Mouse (Mus musculus): Measurements from ENCODE around the gene Phactr1. TPM values are rescaled to one million over a fixed set of nuclear protein-coding genes. Genes with fewer than 3 reads are reported as not detected.

The Phactr1 gene
- polyA plus RNA-seq, 1 experiment from 2014 or later = 8.1 TPM

DNA sequence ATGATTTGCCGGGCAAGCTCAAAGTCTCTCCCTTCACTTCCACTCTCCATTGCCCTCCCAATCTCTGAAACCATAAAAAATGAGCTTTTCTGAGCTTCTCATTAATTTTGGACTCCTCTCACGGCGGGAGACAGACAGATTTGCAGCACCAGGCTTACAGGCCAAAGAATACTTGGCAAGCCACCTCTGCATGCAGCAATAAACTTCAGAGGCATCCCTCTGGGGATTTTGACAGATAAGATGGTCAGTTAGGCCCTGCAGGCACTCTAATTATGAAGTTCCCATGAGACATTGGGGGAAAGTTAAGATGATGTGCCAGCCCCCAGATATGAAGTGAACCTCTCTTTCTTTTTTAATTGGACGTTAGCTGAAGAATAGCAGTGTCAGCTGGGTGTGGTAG lies 300.2 kb downstream of the Phactr1 start:
- H3K9ac ChIP-seq (ENCODE audit: low read length) = no peak overlapping the region
- H3K36me3 ChIP-seq (ENCODE audit: control insufficient read depth, insufficient read depth, low read length) = no peaks in the 10 kb centered on the region
- no peaks in the 10 kb centered on the region for H3K4me1 ChIP-seq (ENCODE audit: control insufficient read depth, insufficient read depth, low read length)
- H3K27me3 ChIP-seq (ENCODE audit: control insufficient read depth, insufficient read depth, low read length) = no peaks in the 10 kb centered on the region
- no peak for ATAC-seq (ENCODE audit: insufficient read depth, low FRiP score)
- no peak overlapping the region for H3K4me2 ChIP-seq (ENCODE audit: low read depth, low read length)
- no peak overlapping the region for H3K4me3 ChIP-seq (replicated peaks; ENCODE audit: low read length)
- 68% methylated on average over 4 of the region's 4 CpGs for WGBS
- H3K27ac ChIP-seq (ENCODE audit: low read length) = no peak overlapping the region
- no peaks in the 10 kb centered on the region for H3K9me3 ChIP-seq (replicated peaks; ENCODE audit: control insufficient read depth, low read length)

DNA sequence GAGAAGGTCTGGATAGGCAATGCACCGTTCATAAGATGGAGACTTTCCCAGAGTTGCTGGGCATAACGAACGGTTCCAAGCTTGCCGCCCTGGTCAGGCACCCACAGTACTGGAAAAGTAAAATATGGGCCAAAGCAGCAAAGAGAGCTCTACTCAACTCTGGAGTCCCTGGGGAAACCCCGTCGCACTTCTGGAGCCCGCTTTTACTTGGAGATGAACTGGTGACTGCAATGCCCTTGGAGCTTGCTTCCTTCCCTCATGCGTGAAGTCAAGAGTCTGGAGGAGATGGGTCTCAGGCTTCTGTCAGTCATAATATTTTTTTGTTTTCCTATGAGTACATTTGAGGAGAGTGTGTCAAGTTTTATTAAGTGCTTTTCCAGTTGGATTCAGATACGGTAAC lies 302.2 kb downstream of the Phactr1 start:
- no peaks in the 10 kb centered on the region for H3K27me3 ChIP-seq (ENCODE audit: control insufficient read depth, insufficient read depth, low read length)
- H3K9ac ChIP-seq (ENCODE audit: low read length) = no peak overlapping the region
- 86% methylated on average over 9 of the region's 9 CpGs for WGBS
- H3K9me3 ChIP-seq (replicated peaks; ENCODE audit: control insufficient read depth, low read length) = no peaks in the 10 kb centered on the region
- no peak overlapping the region for H3K27ac ChIP-seq (ENCODE audit: low read length)
- H3K4me1 ChIP-seq (ENCODE audit: control insufficient read depth, insufficient read depth, low read length) = no peaks in the 10 kb centered on the region
- no peak for ATAC-seq (ENCODE audit: insufficient read depth, low FRiP score)
- H3K36me3 ChIP-seq (ENCODE audit: control insufficient read depth, insufficient read depth, low read length) = no peaks in the 10 kb centered on the region
- H3K4me3 ChIP-seq (replicated peaks; ENCODE audit: low read length) = no peak overlapping the region
- H3K4me2 ChIP-seq (ENCODE audit: low read depth, low read length) = no peak overlapping the region

DNA sequence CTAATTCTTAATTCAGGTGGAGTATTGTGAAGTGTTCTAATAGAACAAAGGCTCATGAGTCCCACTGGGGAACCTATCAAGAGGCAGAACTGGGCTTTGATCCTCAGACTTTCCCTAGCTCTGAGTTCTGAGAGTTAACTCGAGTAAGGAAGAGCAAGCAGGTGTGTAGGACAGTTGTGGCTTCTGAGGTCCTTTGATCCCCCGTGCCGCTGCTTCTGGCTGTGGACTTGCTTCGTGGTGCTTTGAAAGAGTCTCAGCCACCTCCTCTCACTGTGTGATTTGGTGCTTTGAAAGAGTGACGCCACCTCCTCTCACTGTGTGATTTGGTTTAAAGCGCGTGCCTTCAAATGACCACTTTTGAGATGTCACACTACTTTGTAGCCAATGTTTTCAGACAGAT lies 305.4 kb downstream of the Phactr1 start:
- no peak for ATAC-seq (ENCODE audit: insufficient read depth, low FRiP score)

DNA sequence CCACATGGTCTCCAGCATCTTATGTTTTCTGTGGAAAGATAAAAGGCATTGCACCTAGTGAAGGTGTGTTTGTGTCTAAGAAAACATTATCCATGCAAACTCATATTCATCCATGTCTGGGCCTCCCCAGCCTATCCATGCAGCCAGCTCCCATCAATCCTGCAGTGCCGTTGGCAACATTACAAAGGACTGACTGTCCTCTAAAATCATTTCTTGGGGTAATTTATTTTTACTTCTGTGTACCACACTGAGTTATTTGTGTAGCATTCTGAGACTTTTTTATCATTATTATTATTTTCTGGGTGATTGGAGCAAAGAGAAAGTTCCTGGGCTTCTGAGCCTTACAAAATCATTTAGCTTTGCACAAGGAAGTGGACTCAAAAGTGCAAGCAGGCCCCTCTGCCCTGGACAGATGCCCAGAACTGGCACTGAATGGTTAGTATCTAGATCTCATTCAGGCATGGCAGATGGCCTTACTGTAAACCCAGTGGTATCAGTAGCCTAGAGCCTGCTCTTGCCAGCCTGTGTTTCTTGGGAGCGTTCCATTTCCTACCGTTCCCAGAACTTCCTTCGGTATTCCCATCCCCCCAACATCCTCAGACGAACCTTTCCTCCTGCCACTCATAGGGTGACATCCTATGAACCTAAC lies 307.6 kb downstream of the Phactr1 start:
- ATAC-seq (ENCODE audit: insufficient read depth, low FRiP score) = no peak
- Histone ChIP-seq H3K9me3 (replicated peaks; ENCODE audit: control insufficient read depth, low read length) (no peaks in the 10 kb centered on the region), H3K9ac (ENCODE audit: low read length) (no peak overlapping the region), H3K4me1 (ENCODE audit: control insufficient read depth, insufficient read depth, low read length) (no peaks in the 10 kb centered on the region), H3K4me2 (ENCODE audit: low read depth, low read length) (no peak overlapping the region), H3K4me3 (replicated peaks; ENCODE audit: low read length) (no peak overlapping the region), H3K36me3 (ENCODE audit: control insufficient read depth, insufficient read depth, low read length) (no peaks in the 10 kb centered on the region), H3K27ac (ENCODE audit: low read length) (no peak overlapping the region), H3K27me3 (ENCODE audit: control insufficient read depth, insufficient read depth, low read length) (no peaks in the 10 kb centered on the region)
- WGBS = 65% methylated on average over 5 of the region's 5 CpGs

More for the DNA sequence above, 305.4 kb downstream of the Phactr1 start:
- H3K27me3 ChIP-seq (ENCODE audit: control insufficient read depth, insufficient read depth, low read length) = no peaks in the 10 kb centered on the region
- WGBS = 78% methylated on average over 7 of the region's 7 CpGs
- H3K27ac ChIP-seq (ENCODE audit: low read length) = no peak overlapping the region
- no peak overlapping the region for H3K9ac ChIP-seq (ENCODE audit: low read length)
- H3K4me3 ChIP-seq (replicated peaks; ENCODE audit: low read length) = no peak overlapping the region
- no peaks in the 10 kb centered on the region for H3K9me3 ChIP-seq (replicated peaks; ENCODE audit: control insufficient read depth, low read length)
- no peaks in the 10 kb centered on the region for H3K36me3 ChIP-seq (ENCODE audit: control insufficient read depth, insufficient read depth, low read length)
- H3K4me2 ChIP-seq (ENCODE audit: low read depth, low read length) = no peak overlapping the region
- no peaks in the 10 kb centered on the region for H3K4me1 ChIP-seq (ENCODE audit: control insufficient read depth, insufficient read depth, low read length)

DNA sequence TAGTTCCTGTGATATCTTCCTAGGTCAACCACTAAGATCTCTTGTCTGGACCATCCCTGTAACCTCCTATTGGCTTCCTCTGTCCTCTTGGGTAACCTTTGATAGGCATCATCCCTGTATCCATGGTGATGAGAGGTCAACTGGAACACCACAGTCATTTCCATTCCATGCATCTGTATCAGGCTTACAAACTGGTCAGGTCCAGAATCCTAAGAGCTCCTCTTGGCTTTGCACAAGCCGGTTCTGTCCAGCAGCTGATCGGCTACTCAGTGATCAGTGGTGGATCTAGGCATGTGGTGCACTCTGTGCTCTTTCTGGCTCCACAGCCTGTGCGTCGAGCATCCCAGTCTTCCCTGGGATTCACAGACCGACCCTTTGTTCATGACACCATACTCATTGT lies 309.1 kb downstream of the Phactr1 start:
- Histone ChIP-seq H3K27me3 (ENCODE audit: control insufficient read depth, insufficient read depth, low read length) (no peaks in the 10 kb centered on the region), H3K4me2 (ENCODE audit: low read depth, low read length) (no peak overlapping the region), H3K9ac (ENCODE audit: low read length) (no peak overlapping the region), H3K4me3 (replicated peaks; ENCODE audit: low read length) (no peak overlapping the region), H3K36me3 (ENCODE audit: control insufficient read depth, insufficient read depth, low read length) (no peaks in the 10 kb centered on the region), H3K4me1 (ENCODE audit: control insufficient read depth, insufficient read depth, low read length) (no peaks in the 10 kb centered on the region), H3K9me3 (replicated peaks; ENCODE audit: control insufficient read depth, low read length) (no peaks in the 10 kb centered on the region), H3K27ac (ENCODE audit: low read length) (no peak overlapping the region)
- no peak for ATAC-seq (ENCODE audit: insufficient read depth, low FRiP score)
- 91% methylated on average over 5 of the region's 5 CpGs for WGBS

DNA sequence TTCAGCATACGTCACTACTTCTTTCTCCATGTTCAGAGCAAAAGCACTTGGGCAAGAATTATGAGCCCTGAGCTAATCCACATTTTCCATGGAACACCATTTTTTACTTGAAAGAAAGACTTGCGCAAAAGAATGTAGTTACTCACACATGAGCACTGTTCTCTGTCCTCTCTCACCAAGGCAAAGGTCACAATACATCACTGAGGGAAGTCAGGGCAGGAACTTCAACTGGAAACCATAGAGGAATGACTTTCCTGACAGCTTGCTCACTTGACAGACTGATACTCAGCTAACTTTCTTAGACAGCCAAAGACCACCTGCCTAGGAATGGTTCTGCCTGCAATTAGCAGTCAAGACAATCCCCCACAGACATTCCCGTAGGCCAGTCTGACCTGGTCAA lies 309.6 kb downstream of the Phactr1 start:
- Histone ChIP-seq H3K4me2 (ENCODE audit: low read depth, low read length) (no peak overlapping the region), H3K27ac (ENCODE audit: low read length) (no peak overlapping the region), H3K9me3 (replicated peaks; ENCODE audit: control insufficient read depth, low read length) (no peaks in the 10 kb centered on the region), H3K9ac (ENCODE audit: low read length) (no peak overlapping the region), H3K27me3 (ENCODE audit: control insufficient read depth, insufficient read depth, low read length) (no peaks in the 10 kb centered on the region), H3K36me3 (ENCODE audit: control insufficient read depth, insufficient read depth, low read length) (no peaks in the 10 kb centered on the region), H3K4me1 (ENCODE audit: control insufficient read depth, insufficient read depth, low read length) (no peaks in the 10 kb centered on the region), H3K4me3 (replicated peaks; ENCODE audit: low read length) (no peak overlapping the region)
- 79% methylated on average over 3 of the region's 3 CpGs for WGBS
- ATAC-seq (ENCODE audit: insufficient read depth, low FRiP score) = no peak

DNA sequence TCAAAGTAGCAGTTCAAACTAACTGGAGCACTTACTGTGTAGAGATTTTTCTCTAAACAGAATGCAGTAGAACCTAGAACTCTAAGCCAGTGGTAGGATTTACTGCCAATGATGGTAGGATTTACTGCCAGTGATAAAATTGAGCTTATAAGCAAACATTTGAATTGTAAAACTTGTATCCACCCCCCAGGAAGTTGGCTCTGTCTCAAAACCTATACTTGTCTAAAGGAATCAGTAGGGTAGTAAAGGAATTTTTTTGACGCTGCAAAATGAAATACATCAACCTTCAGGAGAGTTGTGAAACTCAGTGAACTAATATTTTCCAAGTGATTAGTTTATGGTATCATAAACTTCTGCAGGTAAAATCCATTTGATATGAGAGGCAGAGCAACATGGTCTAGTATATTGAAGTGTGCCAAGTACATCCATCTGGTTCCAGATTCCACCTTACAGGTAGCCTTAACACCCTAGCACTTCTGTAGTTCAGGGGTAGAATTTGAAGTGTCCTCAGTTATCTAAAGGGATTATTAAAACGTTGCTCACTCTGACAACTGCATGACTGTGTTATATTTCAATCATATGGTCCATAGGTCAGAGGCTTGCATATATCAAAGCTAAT lies 310.2 kb downstream of the Phactr1 start:
- Histone ChIP-seq H3K36me3 (ENCODE audit: control insufficient read depth, insufficient read depth, low read length) (no peaks in the 10 kb centered on the region), H3K4me2 (ENCODE audit: low read depth, low read length) (no peak overlapping the region), H3K4me3 (replicated peaks; ENCODE audit: low read length) (no peak overlapping the region), H3K9ac (ENCODE audit: low read length) (no peak overlapping the region), H3K4me1 (ENCODE audit: control insufficient read depth, insufficient read depth, low read length) (no peaks in the 10 kb centered on the region), H3K27me3 (ENCODE audit: control insufficient read depth, insufficient read depth, low read length) (no peaks in the 10 kb centered on the region), H3K27ac (ENCODE audit: low read length) (no peak overlapping the region), H3K9me3 (replicated peaks; ENCODE audit: control insufficient read depth, low read length) (no peaks in the 10 kb centered on the region)
- 71% methylated on average over 2 of the region's 2 CpGs for WGBS
- ATAC-seq (ENCODE audit: insufficient read depth, low FRiP score) = no peak

DNA sequence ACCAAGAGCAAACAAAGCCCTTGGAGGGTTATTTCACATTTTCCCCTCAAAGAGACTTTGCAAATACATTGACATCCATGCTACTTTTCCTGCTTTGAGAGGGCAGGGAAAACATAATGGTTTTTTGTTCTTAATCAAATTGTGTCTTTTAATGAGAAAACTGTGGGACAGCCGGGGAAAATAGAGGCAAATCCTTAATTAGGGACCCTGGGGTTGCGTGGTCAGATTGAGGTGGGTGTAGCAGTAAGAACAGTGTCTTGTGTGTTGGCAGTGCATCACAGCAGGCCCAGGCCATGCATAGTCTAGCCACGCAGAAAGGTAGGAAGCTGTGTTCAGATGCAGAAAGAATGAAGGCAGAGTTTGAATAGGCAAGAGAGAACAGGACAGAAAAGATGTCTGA lies 310.7 kb downstream of the Phactr1 start:
- no peak for ATAC-seq (ENCODE audit: insufficient read depth, low FRiP score)
- no peak overlapping the region for H3K9ac ChIP-seq (ENCODE audit: low read length)
- H3K27ac ChIP-seq (ENCODE audit: low read length) = no peak overlapping the region
- no peak overlapping the region for H3K4me2 ChIP-seq (ENCODE audit: low read depth, low read length)
- H3K36me3 ChIP-seq (ENCODE audit: control insufficient read depth, insufficient read depth, low read length) = no peaks in the 10 kb centered on the region
- H3K9me3 ChIP-seq (replicated peaks; ENCODE audit: control insufficient read depth, low read length) = no peaks in the 10 kb centered on the region
- H3K4me3 ChIP-seq (replicated peaks; ENCODE audit: low read length) = no peak overlapping the region
- no peaks in the 10 kb centered on the region for H3K27me3 ChIP-seq (ENCODE audit: control insufficient read depth, insufficient read depth, low read length)
- WGBS = 78% methylated on average over 3 of the region's 3 CpGs
- no peaks in the 10 kb centered on the region for H3K4me1 ChIP-seq (ENCODE audit: control insufficient read depth, insufficient read depth, low read length)

DNA sequence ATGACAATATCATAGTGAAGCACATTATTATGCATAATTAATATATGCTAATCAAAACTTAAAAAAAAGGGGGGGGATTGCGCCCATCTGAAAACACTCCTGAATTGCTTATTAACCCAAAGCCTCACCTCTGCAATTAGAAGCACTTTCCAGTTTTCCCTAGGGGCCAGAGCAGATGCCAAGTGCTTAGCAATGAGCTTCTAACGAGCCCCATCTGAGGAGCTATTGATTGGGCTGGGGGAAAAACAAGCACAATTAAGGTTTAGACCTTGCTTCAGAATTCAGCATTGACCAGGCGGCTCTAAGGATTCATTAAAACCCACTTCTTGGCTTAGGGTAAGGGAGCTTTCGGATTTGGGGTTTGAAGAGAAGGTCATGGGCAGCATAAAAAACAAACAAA lies 311.9 kb downstream of the Phactr1 start:
- WGBS = 81% methylated on average over 4 of the region's 4 CpGs
- Histone ChIP-seq H3K27ac (ENCODE audit: low read length) (no peak overlapping the region), H3K4me2 (ENCODE audit: low read depth, low read length) (no peak overlapping the region), H3K9ac (ENCODE audit: low read length) (no peak overlapping the region), H3K4me3 (replicated peaks; ENCODE audit: low read length) (no peak overlapping the region), H3K36me3 (ENCODE audit: control insufficient read depth, insufficient read depth, low read length) (no peaks in the 10 kb centered on the region), H3K9me3 (replicated peaks; ENCODE audit: control insufficient read depth, low read length) (no peaks in the 10 kb centered on the region), H3K27me3 (ENCODE audit: control insufficient read depth, insufficient read depth, low read length) (no peaks in the 10 kb centered on the region), H3K4me1 (ENCODE audit: control insufficient read depth, insufficient read depth, low read length) (no peaks in the 10 kb centered on the region)
- no peak for ATAC-seq (ENCODE audit: insufficient read depth, low FRiP score)

Data from stomach, embryonic 16.5 days (tissue).